Mouse (Mus musculus) pancreas, adult 10 weeks (tissue): ENCODE results near the gene Mnd1. TPM values are rescaled to one million over a fixed set of nuclear protein-coding genes. Genes with fewer than 3 reads are reported as not detected.

Experiments
- polyA plus RNA-seq: library from polyadenylated mRNA; stranded (reverse); fragments of 350-450 nt; fragmentation: Illumina TruSeq; extraction: RNeasy Lipid Tissue Mini Kit (QIAGEN cat#74804); gene quantifications from one replicate; pipeline ENCODE4 v1.2.3, GENCODE M21; 2015; ENCODE audit warnings: low read depth, low replicate concordance; ENCODE audit not compliant: insufficient read depth

Gene Mnd1
- 3.1 TPM for polyA plus RNA-seq

DNA sequence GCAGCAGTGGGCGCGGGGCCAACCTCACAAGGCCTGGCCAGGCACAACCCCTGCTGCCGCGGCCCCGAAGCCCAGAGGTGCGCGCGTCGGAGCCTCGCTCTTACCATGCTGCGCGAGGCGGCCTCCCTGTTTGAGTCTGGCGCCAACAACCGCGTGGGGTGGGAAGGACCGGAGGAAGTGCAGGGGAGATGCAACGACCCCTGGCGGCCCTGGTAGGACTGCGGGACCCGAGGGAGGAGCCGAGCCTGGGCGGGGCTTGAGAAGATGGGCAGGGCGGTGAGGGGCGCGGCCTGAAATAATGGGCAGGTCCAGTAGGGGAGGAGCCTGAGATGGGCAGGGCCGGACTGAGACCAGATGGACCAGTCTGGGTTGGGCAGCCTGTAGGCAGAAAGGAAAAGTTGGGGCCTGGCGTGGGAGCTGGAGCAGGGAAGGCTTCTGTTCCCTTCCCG lies at the start of gene Mnd1:
Mnd1 (minus strand) TSS at position 229 of the 449 bp plus-strand sequence.

DNA sequence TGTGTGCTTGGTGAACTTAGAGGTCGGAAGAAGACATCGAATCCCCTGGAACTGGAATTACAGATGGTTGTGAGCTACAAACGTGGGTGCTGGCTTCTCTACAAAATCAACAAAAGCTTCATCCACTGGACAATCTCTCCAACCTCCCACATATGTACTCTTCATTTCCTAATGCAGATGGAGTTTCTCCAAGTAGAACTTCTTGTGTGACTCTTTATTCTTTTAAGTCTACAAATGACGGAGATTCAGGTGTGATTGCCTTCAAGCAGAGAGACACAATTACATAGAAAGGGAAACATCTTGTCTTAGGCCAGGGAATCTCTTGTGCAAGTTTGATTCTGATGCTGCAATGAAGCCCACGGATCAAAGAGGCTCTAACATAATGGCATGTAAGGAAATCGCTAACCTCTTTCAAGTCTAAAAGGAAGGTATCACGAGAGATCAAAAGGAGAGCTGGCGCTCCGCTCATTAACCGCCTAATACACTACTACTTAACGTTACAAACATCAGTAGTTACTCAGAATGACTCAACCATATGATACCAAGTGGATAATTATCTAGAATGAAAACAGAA lies 18.1 kb upstream of the Mnd1 start, which contains the start of gene Gm6525:
Gm6525 (plus strand) TSS at position 524 of the 574 bp plus-strand sequence.

DNA sequence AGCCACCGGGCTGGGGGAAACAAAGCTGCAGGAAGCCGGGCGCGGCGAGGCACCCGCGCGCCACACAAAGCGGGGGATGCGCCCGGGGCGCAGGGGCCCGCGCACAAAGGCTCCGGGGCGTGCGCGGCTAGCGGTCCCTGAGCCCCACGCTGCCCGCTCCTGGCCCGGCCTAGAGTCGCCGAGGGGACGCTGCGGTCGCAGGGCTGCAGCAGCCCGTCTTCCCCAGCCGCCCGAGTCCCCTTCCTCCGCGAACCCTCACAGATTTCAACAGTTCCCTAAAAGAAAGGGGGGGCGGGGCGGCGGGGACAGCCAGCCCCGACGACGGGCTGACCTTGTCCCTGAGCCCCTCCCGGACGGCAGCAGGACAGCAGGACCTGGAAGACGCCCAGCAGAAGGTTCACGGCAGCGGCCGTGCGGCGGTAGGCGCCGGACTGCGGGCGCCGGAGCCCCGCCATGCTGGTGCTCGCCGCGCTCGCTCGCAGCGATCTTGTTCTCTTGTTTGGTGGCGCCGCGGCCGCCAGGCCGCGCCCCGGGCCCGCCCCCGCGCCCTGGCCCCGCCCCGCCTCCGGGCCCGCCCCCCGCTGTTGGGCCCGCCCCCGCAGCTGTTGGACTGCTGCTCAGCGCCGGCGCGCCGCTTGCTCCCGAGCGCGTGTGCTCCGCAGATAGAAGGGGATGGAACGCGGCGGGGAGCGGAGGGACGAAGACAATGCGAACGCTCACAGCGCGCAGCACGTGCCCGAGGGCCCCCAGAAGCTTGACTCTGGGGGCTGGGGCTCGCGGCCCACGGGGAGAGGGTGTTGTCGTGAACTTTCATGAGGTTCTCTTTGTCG lies 115.7 kb downstream of the Mnd1 start, which contains the start of gene Tmem131l:
Tmem131l (minus strand) TSS at position 530 of the 830 bp plus-strand sequence.

Other genes starting within 250 kb of the Mnd1 start
- 31.6 TPM for gene Tmem131l, start 115.6 kb downstream of the Mnd1 start, polyA plus RNA-seq
- gene Gm6525, start 18.3 kb upstream of the Mnd1 start, polyA plus RNA-seq = not detected
- gene Trim2, start 151.1 kb upstream of the Mnd1 start, polyA plus RNA-seq = 4.4 TPM